Mouse (Mus musculus) kidney, adult 10 weeks (tissue): Measurements from ENCODE around the gene Abcb4. TPM values are rescaled to one million over a fixed set of nuclear protein-coding genes. Genes with fewer than 3 reads are reported as not detected.

ENCODE experiments used
- polyA plus RNA-seq: library from polyadenylated mRNA; stranded (reverse); fragments of 350-450 nt; fragmentation: Illumina TruSeq; extraction: RNeasy Lipid Tissue Mini Kit (QIAGEN cat#74804); gene quantifications from one replicate; pipeline ENCODE4 v1.2.3, GENCODE M21; 2014; ENCODE audit warnings: low read depth, low replicate concordance

Gene Abcb4
- polyA plus RNA-seq: 0.28 TPM

GRCm38 (mm10) chr5:8893300-8894103 is at the start of gene Abcb4:
Gene Abcb4, plus strand, starts transcription at chr5:8893717.

DNA sequence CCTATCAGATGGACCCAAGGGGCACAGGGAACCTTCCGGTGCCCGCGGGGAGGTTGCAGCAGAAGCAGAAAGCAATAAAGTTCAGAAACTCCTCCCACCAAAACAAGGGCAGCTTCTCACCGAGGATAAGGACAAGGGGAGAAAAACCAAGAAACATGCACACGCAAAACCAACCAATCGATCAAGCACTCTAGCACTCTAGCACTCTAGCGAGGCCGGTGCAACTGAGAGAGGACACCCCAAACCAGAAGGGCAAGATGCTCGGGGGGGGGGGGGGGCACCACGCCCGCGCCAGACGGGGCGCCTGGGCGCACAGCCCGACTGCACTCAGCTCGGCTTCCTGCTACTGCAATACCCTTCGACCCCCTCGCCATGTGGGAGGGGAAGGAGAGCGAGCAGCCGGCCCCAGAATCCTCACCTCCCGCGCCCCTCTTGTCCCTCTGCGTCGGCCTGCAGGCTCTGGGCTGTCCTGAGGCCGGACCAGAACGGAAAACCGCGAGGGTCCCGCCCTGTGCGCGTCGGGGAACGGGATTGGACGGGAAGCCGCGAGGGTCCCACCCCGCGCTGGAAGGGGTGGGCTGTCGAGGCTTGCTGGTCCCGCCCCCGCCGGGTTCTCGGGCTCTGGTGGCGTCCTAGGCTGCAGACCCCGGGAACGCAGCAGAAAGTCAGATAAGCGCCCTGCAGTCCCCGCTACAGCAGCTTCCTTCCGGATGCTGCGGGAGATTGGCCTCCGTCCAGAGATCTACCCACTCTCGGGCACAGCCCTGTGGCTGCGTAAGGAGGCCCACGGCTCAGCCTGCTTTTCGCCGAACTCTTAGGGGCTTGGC is 103.4 kb downstream of the Abcb4 start, which contains the start of gene Crot:
Gene Crot, minus strand, starts transcription at position 639 of the 827 bp plus-strand sequence.

Other genes starting within 250 kb of the Abcb4 start
- 10.5 TPM for gene Abcb1a, start 233.6 kb upstream of the Abcb4 start, polyA plus RNA-seq
- gene Abcb1b, start 95.6 kb upstream of the Abcb4 start, polyA plus RNA-seq: 43.3 TPM
- gene Crot, start 103.6 kb downstream of the Abcb4 start, polyA plus RNA-seq: 532 TPM
- gene Tmem243, start 207.0 kb downstream of the Abcb4 start, polyA plus RNA-seq: 149 TPM